Mouse (Mus musculus): ENCODE results near the gene Rtp1. TPM values are rescaled to one million over a fixed set of nuclear protein-coding genes. Genes with fewer than 3 reads are reported as not detected.

Rtp1 gene
- not detected in 2 replicates for polyA plus RNA-seq (2015; fragmentation: Nextera tagmentation; extraction: Ambion mirVana)

- no peaks in the 10 kb centered on the region for H3K4me1 ChIP-seq (ENCODE audit: control insufficient read depth, low read depth, low read length)
- H3K36me3 ChIP-seq (ENCODE audit: control insufficient read depth, insufficient read depth) = no peaks in the 10 kb centered on the region
- 61% methylated on average over 7 of the region's 7 CpGs for WGBS (ENCODE audit: insufficient replicate concordance)
- no peak within 1 kb of the TSS for H3K4me3 ChIP-seq (ENCODE audit: low read depth, low read length)
- H3K27ac ChIP-seq (ENCODE audit: low read length) = no peak within 1 kb of the TSS
- H3K27me3 ChIP-seq (ENCODE audit: control insufficient read depth, insufficient read depth, low read depth, low read length) = no peaks in the 10 kb centered on the region
- H3K9me3 ChIP-seq (replicated peaks; ENCODE audit: control insufficient read depth, low read length) = no peaks in the 10 kb centered on the region
- no peak within 1 kb of the TSS for H3K4me2 ChIP-seq (ENCODE audit: low read depth, low read length)
- H3K9ac ChIP-seq (ENCODE audit: low read depth, low read length) = no peak within 1 kb of the TSS
- no peak for ATAC-seq (ENCODE audit: low read depth)
Measured at GRCm38 (mm10) chr16:23428647-23429319, at the start of gene Rtp1. TSS of gene Rtp1 (plus strand) at chr16:23429133.

GRCm38 (mm10) chr16:23379536-23380230 lies 49.2 kb upstream of the Rtp1 start:
- Histone ChIP-seq H3K36me3 (ENCODE audit: control insufficient read depth, insufficient read depth) (no peaks in the 10 kb centered on the region), H3K4me3 (ENCODE audit: low read depth, low read length) (no peak overlapping the region), H3K9ac (ENCODE audit: low read depth, low read length) (no peak overlapping the region), H3K4me1 (ENCODE audit: control insufficient read depth, low read depth, low read length) (no peaks in the 10 kb centered on the region; the same call in 1 of the 2 replicates), H3K4me2 (ENCODE audit: low read depth, low read length) (no peak overlapping the region), H3K27ac (ENCODE audit: low read length) (no peak overlapping the region), H3K9me3 (replicated peaks; ENCODE audit: control insufficient read depth, low read length) (no peaks in the 10 kb centered on the region), H3K27me3 (ENCODE audit: control insufficient read depth, insufficient read depth, low read depth, low read length) (no peaks in the 10 kb centered on the region)
- 62% methylated on average over 3 of the region's 3 CpGs for WGBS (ENCODE audit: insufficient replicate concordance)
- ATAC-seq (ENCODE audit: low read depth) = no peak

DNA sequence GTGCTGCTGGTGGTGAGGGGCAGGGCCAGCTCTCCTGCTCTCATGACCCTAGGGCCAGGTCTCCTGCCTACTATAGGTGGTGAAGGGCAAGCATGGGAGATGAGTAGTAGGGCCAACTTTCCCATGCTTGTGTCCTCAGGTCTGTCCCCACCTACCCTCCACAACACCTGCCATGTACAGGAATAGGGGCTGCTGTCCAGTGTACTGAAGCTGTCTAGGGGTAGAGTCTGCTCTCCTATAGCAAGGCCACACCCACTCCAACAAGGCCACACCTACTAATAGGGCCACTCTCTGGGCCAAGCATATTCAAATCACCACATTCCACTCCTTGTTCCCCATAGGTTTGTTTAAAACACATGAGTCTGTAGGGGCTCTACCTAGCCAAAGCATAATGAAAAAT lies 44.6 kb upstream of the Rtp1 start:
- no peak overlapping the region for H3K27ac ChIP-seq (ENCODE audit: low read length)
- no peak for ATAC-seq (ENCODE audit: low read depth)
- no peaks in the 10 kb centered on the region for H3K27me3 ChIP-seq (ENCODE audit: control insufficient read depth, insufficient read depth, low read depth, low read length)
- no peaks in the 10 kb centered on the region for H3K36me3 ChIP-seq (ENCODE audit: control insufficient read depth, insufficient read depth)
- no peak overlapping the region for H3K4me3 ChIP-seq (ENCODE audit: low read depth, low read length)
- H3K4me1 ChIP-seq (ENCODE audit: control insufficient read depth, low read depth, low read length) = no peaks in the 10 kb centered on the region
- H3K9me3 ChIP-seq (replicated peaks; ENCODE audit: control insufficient read depth, low read length) = no peaks in the 10 kb centered on the region
- no peak overlapping the region for H3K4me2 ChIP-seq (ENCODE audit: low read depth, low read length)
- no peak overlapping the region for H3K9ac ChIP-seq (ENCODE audit: low read depth, low read length)

DNA sequence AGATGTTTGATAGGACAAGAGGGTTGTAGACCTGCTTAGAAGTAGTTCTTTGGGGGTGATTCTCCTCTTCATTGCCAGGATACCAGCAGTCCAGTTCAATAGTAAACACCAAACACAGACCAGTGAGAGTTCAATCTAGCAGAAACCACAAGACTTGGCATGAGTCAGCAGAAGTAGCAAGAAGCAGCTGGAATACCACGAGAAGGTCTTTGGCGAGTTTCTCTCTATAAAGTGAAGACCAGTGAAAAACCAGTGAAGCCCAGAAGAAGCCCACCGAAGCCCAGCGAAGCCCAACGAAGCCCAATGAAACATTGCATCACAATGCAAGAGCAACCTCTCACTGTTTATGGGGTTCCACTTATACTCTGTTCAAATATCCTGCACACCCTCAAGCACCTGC lies 31.0 kb upstream of the Rtp1 start:
- Histone ChIP-seq H3K9me3 (replicated peaks; ENCODE audit: control insufficient read depth, low read length) (no peaks in the 10 kb centered on the region), H3K27me3 (ENCODE audit: control insufficient read depth, insufficient read depth, low read depth, low read length) (no peaks in the 10 kb centered on the region), H3K27ac (ENCODE audit: low read length) (no peak overlapping the region), H3K4me3 (ENCODE audit: low read depth, low read length) (no peak overlapping the region), H3K9ac (ENCODE audit: low read depth, low read length) (no peak overlapping the region), H3K4me2 (ENCODE audit: low read depth, low read length) (no peak overlapping the region), H3K4me1 (ENCODE audit: control insufficient read depth, low read depth, low read length) (no peaks in the 10 kb centered on the region), H3K36me3 (ENCODE audit: control insufficient read depth, insufficient read depth) (no peaks in the 10 kb centered on the region)
- ATAC-seq (ENCODE audit: low read depth) = no peak
- WGBS (ENCODE audit: insufficient replicate concordance) = 50% methylated on average over 5 of the region's 5 CpGs

DNA sequence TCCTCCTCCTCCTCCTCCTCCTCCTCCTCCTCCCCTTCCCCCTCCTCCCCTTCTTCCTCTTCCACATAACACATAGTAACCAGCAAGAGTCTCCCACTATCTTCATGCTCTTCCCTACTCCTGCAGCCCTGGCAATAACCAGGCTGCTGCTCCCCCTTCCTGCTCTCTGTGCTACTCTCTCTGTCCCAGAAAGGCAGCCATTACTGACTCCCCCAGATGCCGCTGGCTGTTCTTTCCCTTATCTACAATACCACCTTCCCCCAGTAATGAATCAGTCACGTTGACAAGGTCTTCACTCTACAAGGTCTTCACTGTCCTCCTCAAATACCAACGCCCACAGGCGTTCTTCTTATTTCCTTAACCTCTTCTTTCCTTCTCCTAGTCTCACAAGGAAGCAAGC lies 27.5 kb upstream of the Rtp1 start:
- Histone ChIP-seq H3K27ac (ENCODE audit: low read length) (no peak overlapping the region), H3K4me1 (ENCODE audit: control insufficient read depth, low read depth, low read length) (no peaks in the 10 kb centered on the region), H3K9ac (ENCODE audit: low read depth, low read length) (no peak overlapping the region), H3K4me3 (ENCODE audit: low read depth, low read length) (no peak overlapping the region), H3K4me2 (ENCODE audit: low read depth, low read length) (no peak overlapping the region), H3K36me3 (ENCODE audit: control insufficient read depth, insufficient read depth) (no peaks in the 10 kb centered on the region), H3K9me3 (replicated peaks; ENCODE audit: control insufficient read depth, low read length) (no peaks in the 10 kb centered on the region), H3K27me3 (ENCODE audit: control insufficient read depth, insufficient read depth, low read depth, low read length) (no peaks in the 10 kb centered on the region)
- 9% methylated on average over 4 of the region's 4 CpGs for WGBS (ENCODE audit: insufficient replicate concordance)
- peak; percentile 35; the same call in 1 of the 2 replicates for ATAC-seq (ENCODE audit: low read depth)

DNA sequence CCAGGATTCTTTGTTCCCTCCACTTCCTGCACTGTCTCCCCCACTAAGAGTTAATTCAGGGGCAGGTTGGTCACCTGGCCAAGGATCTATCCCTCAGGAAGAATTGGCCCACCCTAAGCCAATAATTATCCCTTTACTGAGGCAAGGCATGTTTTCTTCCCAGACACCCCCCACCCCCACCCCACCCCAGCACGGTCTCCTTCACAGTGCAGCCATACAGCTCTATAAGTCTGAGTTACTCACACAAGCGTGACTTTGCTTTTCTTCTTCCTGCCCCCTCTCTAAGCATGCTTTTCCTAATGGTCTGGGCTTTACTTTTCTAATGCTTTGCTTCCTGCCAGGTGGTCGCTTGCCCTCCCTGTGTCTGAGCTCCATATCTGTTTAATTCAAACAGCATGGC lies 27.0 kb upstream of the Rtp1 start:
- 33% methylated on average over 3 of the region's 3 CpGs for WGBS (ENCODE audit: insufficient replicate concordance)
- H3K9me3 ChIP-seq (replicated peaks; ENCODE audit: control insufficient read depth, low read length) = no peaks in the 10 kb centered on the region
- no peak overlapping the region for H3K4me2 ChIP-seq (ENCODE audit: low read depth, low read length)

DNA sequence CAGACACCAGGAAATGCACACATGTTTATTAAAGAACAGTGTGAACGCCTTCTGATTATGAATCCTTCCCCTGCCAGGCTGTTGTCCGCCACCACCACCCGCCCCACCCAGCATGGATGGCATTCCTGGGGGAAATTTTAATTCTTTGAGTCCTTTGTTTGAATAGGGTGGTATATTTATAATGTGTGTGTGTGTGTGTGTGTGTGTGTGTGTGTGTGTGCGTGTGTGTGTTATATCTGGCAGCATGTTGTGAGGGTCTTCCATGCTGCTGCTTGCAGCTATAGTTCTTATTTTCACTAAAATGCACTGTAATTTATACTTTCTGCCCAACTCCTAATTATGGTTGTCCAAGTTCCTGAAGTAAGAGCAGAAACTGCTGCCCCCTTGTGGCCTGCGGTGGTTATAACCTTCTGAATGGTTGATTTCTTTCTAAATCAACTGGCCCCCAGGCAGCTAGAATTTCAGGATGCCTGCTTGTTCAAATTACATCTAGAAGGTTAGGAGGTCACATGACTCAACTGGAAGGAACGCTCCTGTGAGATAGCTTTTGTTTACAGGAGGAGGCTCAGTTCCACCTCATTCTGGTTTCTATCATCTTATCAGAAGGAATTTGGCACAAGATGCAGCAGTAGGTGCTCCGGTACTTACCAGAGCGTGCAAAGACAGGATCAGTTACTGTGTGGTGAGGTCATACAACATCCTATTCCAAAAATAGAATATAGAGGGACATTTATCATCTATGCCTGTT lies 25.8 kb upstream of the Rtp1 start:
- no peaks in the 10 kb centered on the region for H3K27me3 ChIP-seq (ENCODE audit: control insufficient read depth, insufficient read depth, low read depth, low read length)
- no peak for ATAC-seq (ENCODE audit: low read depth)
- H3K36me3 ChIP-seq (ENCODE audit: control insufficient read depth, insufficient read depth) = no peaks in the 10 kb centered on the region
- 37% methylated on average over 8 of the region's 8 CpGs for WGBS (ENCODE audit: insufficient replicate concordance)
- H3K9ac ChIP-seq (ENCODE audit: low read depth, low read length) = no peak overlapping the region
- H3K9me3 ChIP-seq (replicated peaks; ENCODE audit: control insufficient read depth, low read length) = no peaks in the 10 kb centered on the region
- H3K4me2 ChIP-seq (ENCODE audit: low read depth, low read length) = no peak overlapping the region
- H3K4me3 ChIP-seq (ENCODE audit: low read depth, low read length) = no peak overlapping the region
- H3K4me1 ChIP-seq (ENCODE audit: control insufficient read depth, low read depth, low read length) = no peaks in the 10 kb centered on the region
- no peak overlapping the region for H3K27ac ChIP-seq (ENCODE audit: low read length)

More for the DNA sequence above, 27.0 kb upstream of the Rtp1 start:
- Histone ChIP-seq H3K27me3 (ENCODE audit: control insufficient read depth, insufficient read depth, low read depth, low read length) (no peaks in the 10 kb centered on the region), H3K27ac (ENCODE audit: low read length) (no peak overlapping the region), H3K36me3 (ENCODE audit: control insufficient read depth, insufficient read depth) (no peaks in the 10 kb centered on the region), H3K4me3 (ENCODE audit: low read depth, low read length) (no peak overlapping the region), H3K4me1 (ENCODE audit: control insufficient read depth, low read depth, low read length) (no peaks in the 10 kb centered on the region), H3K9ac (ENCODE audit: low read depth, low read length) (no peak overlapping the region)
- no peak for ATAC-seq (ENCODE audit: low read depth)

GRCm38 (mm10) chr16:23412930-23413329 lies 16.0 kb upstream of the Rtp1 start:
- H3K27ac ChIP-seq (ENCODE audit: low read length) = no peak overlapping the region
- no peaks in the 10 kb centered on the region for H3K4me1 ChIP-seq (ENCODE audit: control insufficient read depth, low read depth, low read length)
- H3K4me3 ChIP-seq (ENCODE audit: low read depth, low read length) = no peak overlapping the region
- H3K9ac ChIP-seq (ENCODE audit: low read depth, low read length) = no peak overlapping the region
- no peak overlapping the region for H3K4me2 ChIP-seq (ENCODE audit: low read depth, low read length)
- H3K27me3 ChIP-seq (ENCODE audit: control insufficient read depth, insufficient read depth, low read depth, low read length) = no peaks in the 10 kb centered on the region
- no peaks in the 10 kb centered on the region for H3K9me3 ChIP-seq (replicated peaks; ENCODE audit: control insufficient read depth, low read length)
- no peak for ATAC-seq (ENCODE audit: low read depth)
- H3K36me3 ChIP-seq (ENCODE audit: control insufficient read depth, insufficient read depth) = no peaks in the 10 kb centered on the region
- 60% methylated on average over 6 of the region's 6 CpGs for WGBS (ENCODE audit: insufficient replicate concordance)

DNA sequence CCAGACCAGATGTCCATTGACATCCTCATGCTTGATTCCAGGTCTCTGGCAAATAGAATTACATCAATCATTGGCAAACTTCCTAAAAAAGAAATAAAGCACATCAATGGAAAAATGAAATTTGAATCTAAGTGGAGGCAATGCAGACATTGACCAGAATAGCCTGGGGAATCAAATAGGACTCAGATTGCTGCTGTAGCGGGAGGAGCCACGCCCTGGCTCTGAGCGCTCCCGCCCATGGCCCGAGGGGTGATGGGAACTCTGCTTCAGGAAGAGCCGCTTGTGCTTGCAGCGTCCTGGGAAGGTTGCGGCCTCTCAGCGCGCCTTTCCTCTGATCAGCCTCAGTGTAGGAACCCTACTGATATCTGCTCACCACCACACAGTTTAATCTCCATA lies 12.7 kb upstream of the Rtp1 start:
- Histone ChIP-seq H3K27ac (ENCODE audit: low read length) (no peak overlapping the region), H3K9me3 (replicated peaks; ENCODE audit: control insufficient read depth, low read length) (no peaks in the 10 kb centered on the region), H3K9ac (ENCODE audit: low read depth, low read length) (no peak overlapping the region), H3K4me2 (ENCODE audit: low read depth, low read length) (no peak overlapping the region), H3K27me3 (ENCODE audit: control insufficient read depth, insufficient read depth, low read depth, low read length) (no peaks in the 10 kb centered on the region), H3K4me3 (ENCODE audit: low read depth, low read length) (no peak overlapping the region), H3K36me3 (ENCODE audit: control insufficient read depth, insufficient read depth) (no peaks in the 10 kb centered on the region), H3K4me1 (ENCODE audit: control insufficient read depth, low read depth, low read length) (no peaks in the 10 kb centered on the region; the same call in 1 of the 2 replicates)
- 29% methylated on average over 10 of the region's 10 CpGs for WGBS (ENCODE audit: insufficient replicate concordance)
- peak; percentile 13; the same call in 1 of the 2 replicates for ATAC-seq (ENCODE audit: low read depth)
